Mouse (Mus musculus): Measurements from ENCODE around the gene Zfp91. TPM values are rescaled to one million over a fixed set of nuclear protein-coding genes. Genes with fewer than 3 reads are reported as not detected.

Zfp91 gene
- polyA plus RNA-seq, 1 experiment from 2014 or later = 6.3 TPM

DNA sequence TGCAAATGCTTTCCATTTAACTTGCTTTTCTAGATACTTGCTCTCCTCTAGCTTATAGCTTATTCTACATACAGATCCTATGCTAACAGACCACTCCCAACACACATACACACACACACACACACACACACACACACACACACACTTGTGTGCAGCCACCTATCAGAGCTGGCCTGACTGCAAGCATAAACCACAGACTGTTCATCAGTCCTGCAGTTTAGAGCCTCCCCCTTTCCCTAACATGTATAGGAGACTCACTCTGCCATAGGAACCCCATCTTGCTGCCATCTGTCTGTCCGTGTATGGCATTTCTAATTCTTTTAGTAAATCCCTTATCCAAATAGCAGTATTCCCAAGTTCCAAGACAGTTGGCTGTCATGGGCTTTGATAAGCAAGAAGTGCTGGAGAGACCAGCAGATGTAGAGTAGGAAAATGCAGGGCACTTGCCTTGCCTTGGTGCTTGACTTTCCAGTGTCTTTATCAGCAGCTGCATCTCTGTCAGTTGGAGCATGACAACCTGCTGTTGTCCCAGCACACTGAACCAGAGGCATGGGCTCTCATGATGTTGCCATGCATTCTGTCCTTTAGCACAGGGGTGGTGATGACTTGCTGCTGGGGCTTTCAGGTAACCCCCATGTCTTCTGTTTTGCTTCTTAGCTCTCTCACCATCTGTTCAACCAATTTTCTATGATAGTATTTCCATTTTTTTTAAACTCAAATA is 16.9 kb upstream of the Zfp91 start:
- Histone ChIP-seq H3K4me1 (ENCODE audit: control insufficient read depth, low read depth, low read length) (no peaks in the 10 kb centered on the region), H3K36me3 (ENCODE audit: control insufficient read depth, insufficient read depth) (no peaks in the 10 kb centered on the region), H3K9ac (ENCODE audit: low read depth, low read length) (no peak overlapping the region), H3K4me2 (ENCODE audit: low read depth, low read length) (no peak overlapping the region), H3K27ac (ENCODE audit: low read length) (no peak overlapping the region), H3K4me3 (ENCODE audit: low read depth, low read length) (no peak overlapping the region), H3K27me3 (ENCODE audit: control insufficient read depth, insufficient read depth, low read depth, low read length) (no peaks in the 10 kb centered on the region), H3K9me3 (replicated peaks; ENCODE audit: control insufficient read depth, low read length) (no peaks in the 10 kb centered on the region)
- no peak for ATAC-seq (ENCODE audit: low read depth)
- 29% methylated on average over 1 of the region's 1 CpGs for WGBS (ENCODE audit: insufficient replicate concordance)

DNA sequence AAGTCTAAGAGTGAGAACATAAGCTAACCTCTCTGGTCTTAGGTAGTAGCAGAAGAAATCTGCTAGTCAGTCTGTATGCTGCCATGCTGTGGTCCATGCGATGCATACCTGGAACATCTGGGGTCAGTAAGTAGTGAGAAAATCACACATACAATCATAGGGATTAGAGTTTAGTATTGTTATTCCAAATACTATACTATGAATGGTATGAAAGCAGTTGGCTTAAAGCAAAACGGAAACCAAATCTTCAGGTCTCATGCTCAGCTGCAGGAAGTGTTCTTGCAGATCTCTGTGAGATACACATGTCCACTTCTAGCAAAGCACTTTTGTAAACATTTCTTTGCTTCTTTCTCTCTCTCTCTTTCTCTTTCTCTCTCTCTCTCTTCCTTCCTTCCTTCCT is 10.3 kb upstream of the Zfp91 start:
- 48% methylated on average over 2 of the region's 2 CpGs for WGBS (ENCODE audit: insufficient replicate concordance)
- Histone ChIP-seq H3K36me3 (ENCODE audit: control insufficient read depth, insufficient read depth) (no peaks in the 10 kb centered on the region), H3K27me3 (ENCODE audit: control insufficient read depth, insufficient read depth, low read depth, low read length) (no peaks in the 10 kb centered on the region), H3K9me3 (replicated peaks; ENCODE audit: control insufficient read depth, low read length) (no peaks in the 10 kb centered on the region), H3K27ac (ENCODE audit: low read length) (no peak overlapping the region), H3K9ac (ENCODE audit: low read depth, low read length) (no peak overlapping the region), H3K4me3 (ENCODE audit: low read depth, low read length) (no peak overlapping the region), H3K4me1 (ENCODE audit: control insufficient read depth, low read depth, low read length) (no peaks in the 10 kb centered on the region), H3K4me2 (ENCODE audit: low read depth, low read length) (no peak overlapping the region)
- ATAC-seq (ENCODE audit: low read depth) = no peak

GRCm38 (mm10) chr19:12805730-12806129 is 9.8 kb upstream of the Zfp91 start:
- no peak overlapping the region for H3K4me2 ChIP-seq (ENCODE audit: low read depth, low read length)
- no peak overlapping the region for H3K27ac ChIP-seq (ENCODE audit: low read length)
- no peak for ATAC-seq (ENCODE audit: low read depth)

DNA sequence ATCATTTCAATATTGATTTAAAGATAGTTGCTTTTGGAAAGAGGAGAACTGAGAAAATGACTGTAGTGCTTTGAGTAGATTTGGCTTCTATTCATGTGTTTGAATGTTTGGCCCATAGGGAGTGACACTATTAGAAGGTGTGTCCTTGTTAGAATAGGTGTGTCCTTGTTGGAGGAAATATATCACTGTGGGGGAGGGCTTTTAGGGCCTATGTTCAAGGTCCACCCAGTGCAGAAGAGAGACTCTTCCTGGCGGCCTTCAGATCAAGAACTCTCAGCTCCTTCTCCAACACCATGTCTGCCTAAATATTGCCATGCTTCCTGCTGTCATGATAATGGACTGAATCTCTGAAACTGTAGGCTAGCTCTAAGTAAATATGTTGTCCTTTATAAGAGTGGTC is 8.3 kb upstream of the Zfp91 start:
- no peaks in the 10 kb centered on the region for H3K27me3 ChIP-seq (ENCODE audit: control insufficient read depth, insufficient read depth, low read depth, low read length)
- no peaks in the 10 kb centered on the region for H3K4me1 ChIP-seq (ENCODE audit: control insufficient read depth, low read depth, low read length)
- H3K9ac ChIP-seq (ENCODE audit: low read depth, low read length) = no peak overlapping the region
- ATAC-seq (ENCODE audit: low read depth) = no peak
- WGBS (ENCODE audit: insufficient replicate concordance) = 50% methylated on average over 1 of the region's 1 CpGs
- H3K27ac ChIP-seq (ENCODE audit: low read length) = no peak overlapping the region
- no peak overlapping the region for H3K4me2 ChIP-seq (ENCODE audit: low read depth, low read length)
- H3K4me3 ChIP-seq (ENCODE audit: low read depth, low read length) = no peak overlapping the region
- H3K36me3 ChIP-seq (ENCODE audit: control insufficient read depth, insufficient read depth) = no peaks in the 10 kb centered on the region
- no peaks in the 10 kb centered on the region for H3K9me3 ChIP-seq (replicated peaks; ENCODE audit: control insufficient read depth, low read length)

More at GRCm38 (mm10) chr19:12805730-12806129, 9.8 kb upstream of the Zfp91 start:
- Histone ChIP-seq H3K36me3 (ENCODE audit: control insufficient read depth, insufficient read depth) (no peaks in the 10 kb centered on the region), H3K9ac (ENCODE audit: low read depth, low read length) (no peak overlapping the region), H3K9me3 (replicated peaks; ENCODE audit: control insufficient read depth, low read length) (no peaks in the 10 kb centered on the region), H3K4me3 (ENCODE audit: low read depth, low read length) (no peak overlapping the region), H3K4me1 (ENCODE audit: control insufficient read depth, low read depth, low read length) (no peaks in the 10 kb centered on the region), H3K27me3 (ENCODE audit: control insufficient read depth, insufficient read depth, low read depth, low read length) (no peaks in the 10 kb centered on the region)
- 54% methylated on average over 3 of the region's 3 CpGs for WGBS (ENCODE audit: insufficient replicate concordance)

- H3K9ac ChIP-seq (ENCODE audit: low read depth, low read length) = no peak overlapping the region
- H3K27ac ChIP-seq (ENCODE audit: low read length) = no peak overlapping the region
- no peaks in the 10 kb centered on the region for H3K27me3 ChIP-seq (ENCODE audit: control insufficient read depth, insufficient read depth, low read depth, low read length)
- ATAC-seq (ENCODE audit: low read depth) = no peak
- H3K9me3 ChIP-seq (replicated peaks; ENCODE audit: control insufficient read depth, low read length) = no peaks in the 10 kb centered on the region
- no peaks in the 10 kb centered on the region for H3K36me3 ChIP-seq (ENCODE audit: control insufficient read depth, insufficient read depth)
- H3K4me3 ChIP-seq (ENCODE audit: low read depth, low read length) = no peak overlapping the region
- WGBS (ENCODE audit: insufficient replicate concordance) = 61% methylated on average over 3 of the region's 3 CpGs
- H3K4me2 ChIP-seq (ENCODE audit: low read depth, low read length) = no peak overlapping the region
- H3K4me1 ChIP-seq (ENCODE audit: control insufficient read depth, low read depth, low read length) = no peaks in the 10 kb centered on the region
These were observed 6.9 kb upstream of the Zfp91 start for GRCm38 (mm10) chr19:12802830-12803229.

DNA sequence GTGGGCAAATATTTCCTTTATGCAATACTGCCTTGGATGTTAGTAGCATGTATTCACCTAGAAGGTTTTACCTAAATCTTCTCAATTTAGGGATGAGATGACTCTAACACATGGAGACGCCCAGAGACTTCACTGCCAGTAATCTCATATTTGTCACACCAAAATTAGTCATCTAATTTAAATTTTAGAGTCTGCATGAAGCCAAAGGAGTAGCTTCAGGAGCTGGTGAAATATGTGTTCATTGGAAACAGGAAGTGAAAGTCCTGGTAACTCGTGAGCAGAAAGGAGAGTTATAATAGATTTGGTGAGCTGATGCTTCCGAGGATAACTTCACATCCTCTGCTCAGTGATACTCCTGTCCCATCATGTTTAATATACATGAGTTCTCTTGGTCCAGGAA is 5.1 kb upstream of the Zfp91 start:
- Histone ChIP-seq H3K36me3 (ENCODE audit: control insufficient read depth, insufficient read depth) (no peaks in the 10 kb centered on the region), H3K9me3 (replicated peaks; ENCODE audit: control insufficient read depth, low read length) (no peaks in the 10 kb centered on the region), H3K9ac (ENCODE audit: low read depth, low read length) (no peak overlapping the region), H3K4me1 (ENCODE audit: control insufficient read depth, low read depth, low read length) (no peaks in the 10 kb centered on the region), H3K27me3 (ENCODE audit: control insufficient read depth, insufficient read depth, low read depth, low read length) (no peaks in the 10 kb centered on the region), H3K4me3 (ENCODE audit: low read depth, low read length) (no peak overlapping the region), H3K27ac (ENCODE audit: low read length) (no peak overlapping the region), H3K4me2 (ENCODE audit: low read depth, low read length) (no peak overlapping the region)
- no peak for ATAC-seq (ENCODE audit: low read depth)
- WGBS (ENCODE audit: insufficient replicate concordance) = 39% methylated on average over 3 of the region's 3 CpGs

- WGBS (ENCODE audit: insufficient replicate concordance) = 51% methylated on average over 2 of the region's 2 CpGs
- H3K36me3 ChIP-seq (ENCODE audit: control insufficient read depth, insufficient read depth) = no peaks in the 10 kb centered on the region
- no peak overlapping the region for H3K27ac ChIP-seq (ENCODE audit: low read length)
- no peaks in the 10 kb centered on the region for H3K27me3 ChIP-seq (ENCODE audit: control insufficient read depth, insufficient read depth, low read depth, low read length)
- no peaks in the 10 kb centered on the region for H3K9me3 ChIP-seq (replicated peaks; ENCODE audit: control insufficient read depth, low read length)
- no peaks in the 10 kb centered on the region for H3K4me1 ChIP-seq (ENCODE audit: control insufficient read depth, low read depth, low read length)
- H3K9ac ChIP-seq (ENCODE audit: low read depth, low read length) = no peak overlapping the region
- H3K4me3 ChIP-seq (ENCODE audit: low read depth, low read length) = no peak overlapping the region
- ATAC-seq (ENCODE audit: low read depth) = no peak
- H3K4me2 ChIP-seq (ENCODE audit: low read depth, low read length) = no peak overlapping the region
These were observed 4.7 kb upstream of the Zfp91 start for GRCm38 (mm10) chr19:12800621-12801020.

DNA sequence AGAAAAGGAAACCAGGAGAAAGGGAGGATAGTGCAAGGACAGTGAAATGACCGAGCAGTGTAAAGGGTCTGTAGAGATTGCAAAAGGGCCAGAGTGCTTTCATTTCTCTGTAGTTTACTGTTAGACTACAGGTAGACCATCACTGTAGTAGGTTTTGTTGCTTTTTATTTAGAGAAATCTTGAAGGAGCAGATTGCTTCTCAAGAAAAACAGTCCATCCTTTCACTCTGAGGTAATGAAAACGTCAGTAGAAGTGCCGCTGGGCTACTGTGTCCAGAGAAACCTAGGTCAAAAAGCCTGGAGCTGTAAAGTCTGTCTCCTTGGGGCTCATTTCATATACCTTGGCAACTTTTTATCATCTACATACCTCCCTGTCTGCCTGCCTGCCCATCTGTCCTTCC is 3.2 kb upstream of the Zfp91 start:
- no peak overlapping the region for H3K4me3 ChIP-seq (ENCODE audit: low read depth, low read length)
- H3K27ac ChIP-seq (ENCODE audit: low read length) = no peak overlapping the region
- H3K36me3 ChIP-seq (ENCODE audit: control insufficient read depth, insufficient read depth) = no peaks in the 10 kb centered on the region
- H3K27me3 ChIP-seq (ENCODE audit: control insufficient read depth, insufficient read depth, low read depth, low read length) = no peaks in the 10 kb centered on the region
- H3K9me3 ChIP-seq (replicated peaks; ENCODE audit: control insufficient read depth, low read length) = no peaks in the 10 kb centered on the region
- no peaks in the 10 kb centered on the region for H3K4me1 ChIP-seq (ENCODE audit: control insufficient read depth, low read depth, low read length)
- no peak overlapping the region for H3K4me2 ChIP-seq (ENCODE audit: low read depth, low read length)
- ATAC-seq (ENCODE audit: low read depth) = no peak
- 71% methylated on average over 3 of the region's 3 CpGs for WGBS (ENCODE audit: insufficient replicate concordance)
- H3K9ac ChIP-seq (ENCODE audit: low read depth, low read length) = no peak overlapping the region

DNA sequence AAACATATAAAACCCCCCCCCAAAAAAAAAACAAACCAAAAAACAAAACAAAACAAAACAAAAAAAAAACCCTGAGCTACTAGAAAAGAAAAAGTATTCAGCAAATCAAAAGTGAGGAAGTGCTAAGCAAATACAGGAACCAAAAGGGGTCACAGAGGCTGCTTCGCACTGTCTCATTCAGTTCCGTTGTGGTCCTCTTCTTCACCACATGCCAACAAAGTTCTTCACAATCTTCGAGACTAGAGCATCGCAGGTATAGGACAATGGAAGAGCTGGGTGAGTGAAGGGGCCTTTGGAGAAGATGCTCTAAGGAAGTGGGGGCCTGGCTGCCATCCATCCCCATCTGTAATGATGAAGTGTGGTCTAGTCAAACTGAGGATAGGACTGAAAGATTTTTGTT is 2.5 kb upstream of the Zfp91 start:
- no peaks in the 10 kb centered on the region for H3K27me3 ChIP-seq (ENCODE audit: control insufficient read depth, insufficient read depth, low read depth, low read length)
- no peak overlapping the region for H3K27ac ChIP-seq (ENCODE audit: low read length)
- 28% methylated on average over 4 of the region's 4 CpGs for WGBS (ENCODE audit: insufficient replicate concordance)
- H3K4me3 ChIP-seq (ENCODE audit: low read depth, low read length) = no peak overlapping the region
- H3K36me3 ChIP-seq (ENCODE audit: control insufficient read depth, insufficient read depth) = no peaks in the 10 kb centered on the region
- H3K9me3 ChIP-seq (replicated peaks; ENCODE audit: control insufficient read depth, low read length) = no peaks in the 10 kb centered on the region
- ATAC-seq (ENCODE audit: low read depth) = no peak
- H3K4me1 ChIP-seq (ENCODE audit: control insufficient read depth, low read depth, low read length) = no peaks in the 10 kb centered on the region
- no peak overlapping the region for H3K4me2 ChIP-seq (ENCODE audit: low read depth, low read length)
- H3K9ac ChIP-seq (ENCODE audit: low read depth, low read length) = no peak overlapping the region
